Mouse (Mus musculus): ENCODE data around the gene Zfp536. TPM values are rescaled to one million over a fixed set of nuclear protein-coding genes. Genes with fewer than 3 reads are reported as not detected.
"Not testable (repeated sequence)": the region's sequence is repeated elsewhere in the genome, so short reads cannot be mapped to it uniquely, and the experiment has no call there.

The Zfp536 gene
- total RNA-seq, 2 experiments from 2014 or later: 43.9 to 50.6 TPM

GRCm38 (mm10) chr7:37689107-37689511 is 84.3 kb downstream of the Zfp536 start:
- no peak for DNase-seq

- DNase-seq: no peak
Measured at GRCm38 (mm10) chr7:37686366-37686765, 87.1 kb downstream of the Zfp536 start.

- DNase-seq: no peak
Measured at GRCm38 (mm10) chr7:37685247-37685646, 88.2 kb downstream of the Zfp536 start.

- no peak for DNase-seq
Measured at GRCm38 (mm10) chr7:37681335-37681734, 92.1 kb downstream of the Zfp536 start.

- no peak for DNase-seq
Measured at GRCm38 (mm10) chr7:37663676-37664365, 109.6 kb downstream of the Zfp536 start.

GRCm38 (mm10) chr7:37648671-37649070 is 124.8 kb downstream of the Zfp536 start:
- no peak for DNase-seq

- DNase-seq: no peak
Measured at GRCm38 (mm10) chr7:37647917-37648615, 125.4 kb downstream of the Zfp536 start.

- DNase-seq: no peak
Measured at GRCm38 (mm10) chr7:37639740-37640397, 133.6 kb downstream of the Zfp536 start.

GRCm38 (mm10) chr7:37634812-37635211 is 138.6 kb downstream of the Zfp536 start:
- DNase-seq: no peak

- no peak for DNase-seq
Measured at GRCm38 (mm10) chr7:37630410-37630809, 143.0 kb downstream of the Zfp536 start.

GRCm38 (mm10) chr7:37627897-37628510 is 145.4 kb downstream of the Zfp536 start:
- DNase-seq: no peak

GRCm38 (mm10) chr7:37625758-37626157 is 147.7 kb downstream of the Zfp536 start:
- no peak for DNase-seq

GRCm38 (mm10) chr7:37624759-37625340 is 148.6 kb downstream of the Zfp536 start:
- no peak for DNase-seq

GRCm38 (mm10) chr7:37623903-37624758 is 149.3 kb downstream of the Zfp536 start:
- DNase-seq: peak; percentile 54 to 55

- DNase-seq: no peak
Measured at GRCm38 (mm10) chr7:37619254-37619653, 154.2 kb downstream of the Zfp536 start.

GRCm38 (mm10) chr7:37617880-37618279 is 155.6 kb downstream of the Zfp536 start:
- DNase-seq: no peak

GRCm38 (mm10) chr7:37615932-37616331 is 157.5 kb downstream of the Zfp536 start:
- no peak for DNase-seq

- DNase-seq: no peak
Measured at GRCm38 (mm10) chr7:37614381-37614780, 159.1 kb downstream of the Zfp536 start.

GRCm38 (mm10) chr7:37608556-37608955 is 164.9 kb downstream of the Zfp536 start:
- DNase-seq: no peak

GRCm38 (mm10) chr7:37607906-37608305 is 165.5 kb downstream of the Zfp536 start:
- DNase-seq: no peak

- no peak for DNase-seq
Measured at GRCm38 (mm10) chr7:37606472-37606871, 167.0 kb downstream of the Zfp536 start.

- DNase-seq: not testable (repeated sequence)
Measured at GRCm38 (mm10) chr7:37603525-37603909, 169.9 kb downstream of the Zfp536 start.

Data from layer of hippocampus, postnatal 36 days (tissue).